Mouse (Mus musculus) right cerebral cortex, postnatal 10 days (tissue): ENCODE measurements at regions not wholly inside any gene's neighbourhood (a gene's known extent, or its start where the extent isn't known, plus 50 kb on each side); places are given as distances from the start of the nearest gene placed in this dataset.

Experiments used
- DNase-seq, 2 experiments: peaks; one replicate each; pipeline ENCODE4 v3.0.0; 2021; ENCODE audit warnings: low spot score in 2 of 2

DNA sequence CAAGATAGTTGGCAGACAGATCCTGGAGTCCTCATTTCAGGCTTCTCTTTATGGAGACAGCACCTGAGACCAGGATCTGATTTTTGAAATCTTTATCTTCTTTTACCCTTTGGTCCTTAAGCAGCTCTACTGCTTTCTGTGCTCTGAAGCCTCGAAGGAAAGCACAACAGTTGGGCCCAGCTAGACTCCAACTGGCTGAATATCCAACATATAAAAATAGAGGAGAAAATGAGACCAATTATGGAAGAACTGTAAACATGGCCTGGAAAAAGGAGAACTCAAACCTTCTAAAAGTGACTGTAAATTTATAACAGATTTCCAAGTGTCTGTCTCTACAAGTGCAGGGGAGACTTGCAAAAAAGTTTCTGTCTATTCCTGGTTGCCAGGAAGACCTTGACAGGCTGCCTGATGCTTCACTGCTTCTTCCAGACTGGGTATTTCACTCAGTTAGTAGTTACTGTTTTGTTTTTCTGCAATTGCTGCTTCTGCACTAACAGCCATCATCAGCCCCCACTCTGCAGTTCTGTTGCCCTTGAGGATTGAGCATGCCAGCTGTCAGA lies 872.6 kb upstream of the Cobl start:
- DNase-seq: peak; percentile 21 to 33

DNA sequence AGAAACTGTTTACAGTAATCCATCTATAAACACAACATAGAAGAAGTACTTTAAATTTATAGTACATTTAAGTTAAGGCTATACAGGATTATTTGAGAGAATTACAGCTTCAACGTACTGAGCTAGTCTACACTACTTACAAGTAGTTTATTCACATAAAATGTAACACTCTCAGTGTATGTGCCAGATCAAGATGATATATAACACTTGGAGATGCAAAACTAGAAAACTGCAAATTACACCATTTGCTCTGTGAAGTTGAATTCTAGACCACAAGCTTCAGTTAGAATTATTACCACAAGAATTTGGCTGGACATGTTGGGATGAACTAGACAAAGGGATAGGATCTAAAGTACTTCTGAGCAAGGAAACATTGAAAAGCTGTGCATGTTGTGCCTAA lies 831.7 kb upstream of the Cobl start:
- no peak for DNase-seq
